Mouse (Mus musculus) intestine, postnatal 0 days (tissue): ENCODE measurements around the gene Usp22. TPM values are rescaled to one million over a fixed set of nuclear protein-coding genes. Genes with fewer than 3 reads are reported as not detected.

Source experiments
- ATAC-seq: fragments of 200-750 bp; cut with Nextera tagmentation; 2 replicates; pipeline ENCODE4 v1.8.0; 2017; ENCODE audit warnings: mild to moderate bottlenecking, moderate TSS enrichment, moderate library complexity
- H3K27ac ChIP-seq: fragments of 300-500 bp; sonication (generic); 2 replicates; pipeline ENCODE4 v1.5.1; 2014; ENCODE audit warnings: mild to moderate bottlenecking, low read depth, low read length, moderate library complexity
- H3K27me3 ChIP-seq: fragments of 300-500 bp; sonication (generic); replicated peaks from 2 replicates; pipeline ENCODE4 v1.6.1; 2014; ENCODE audit warnings: low read length, mixed read lengths; ENCODE audit not compliant: control insufficient read depth, insufficient read depth
- H3K36me3 ChIP-seq: fragments of 300-500 bp; sonication (generic); 2 replicates; pipeline ENCODE4 v1.6.1; 2014; ENCODE audit warnings: mild to moderate bottlenecking, moderate library complexity; ENCODE audit not compliant: control insufficient read depth, insufficient read depth
- H3K4me1 ChIP-seq: fragments of 300-500 bp; sonication (generic); replicated peaks from 2 replicates; pipeline ENCODE4 v1.6.1; 2014; ENCODE audit warnings: antibody characterized with exemption, low read length, mixed read lengths; ENCODE audit not compliant: control insufficient read depth, insufficient read depth
- H3K4me2 ChIP-seq: fragments of 300-500 bp; sonication (generic); replicated peaks from 2 replicates; pipeline ENCODE4 v1.6.1; 2014; ENCODE audit warnings: low read depth, mild to moderate bottlenecking, moderate library complexity
- H3K4me3 ChIP-seq: fragments of 300-500 bp; sonication (generic); 2 replicates; pipeline ENCODE4 v1.5.1; 2014; ENCODE audit warnings: low read depth, low read length
- H3K9ac ChIP-seq: fragments of 300-500 bp; sonication (generic); 2 replicates; pipeline ENCODE4 v1.6.1; 2014; ENCODE audit warnings: mild to moderate bottlenecking, low read depth, low read length
- H3K9me3 ChIP-seq: fragments of 300-500 bp; sonication (generic); 2 replicates; pipeline ENCODE4 v1.6.1; 2016; ENCODE audit warnings: mixed run types; ENCODE audit not compliant: control insufficient read depth
- CTCF ChIP-seq: sonication (generic); IDR thresholded peaks from 2 replicates; pipeline ENCODE4 v1.5.1; 2016; ENCODE audit warnings: low read depth, mild to moderate bottlenecking, control low read depth, antibody characterized with exemption, moderate library complexity
- WGBS: fragments of 180-500 bp; shearing (Covaris S2); extraction: QIAGEN DNeasy Blood & Tissue Kit; methylation state at CpG from one replicate; pipeline ENCODE4 v1.1.7; 2014; 5-methylcytosine and 5-hydroxymethylcytosine counted together
- polyA plus RNA-seq: library from polyadenylated mRNA; unstranded; fragments of >200 nt; fragmentation: Nextera tagmentation; extraction: Ambion mirVana; gene quantifications from 2 replicates; pipeline ENCODE4 v1.2.1, GENCODE M21; 2015

The Usp22 gene
- polyA plus RNA-seq, 1 experiment from 2014 or later: 27.0 TPM

DNA sequence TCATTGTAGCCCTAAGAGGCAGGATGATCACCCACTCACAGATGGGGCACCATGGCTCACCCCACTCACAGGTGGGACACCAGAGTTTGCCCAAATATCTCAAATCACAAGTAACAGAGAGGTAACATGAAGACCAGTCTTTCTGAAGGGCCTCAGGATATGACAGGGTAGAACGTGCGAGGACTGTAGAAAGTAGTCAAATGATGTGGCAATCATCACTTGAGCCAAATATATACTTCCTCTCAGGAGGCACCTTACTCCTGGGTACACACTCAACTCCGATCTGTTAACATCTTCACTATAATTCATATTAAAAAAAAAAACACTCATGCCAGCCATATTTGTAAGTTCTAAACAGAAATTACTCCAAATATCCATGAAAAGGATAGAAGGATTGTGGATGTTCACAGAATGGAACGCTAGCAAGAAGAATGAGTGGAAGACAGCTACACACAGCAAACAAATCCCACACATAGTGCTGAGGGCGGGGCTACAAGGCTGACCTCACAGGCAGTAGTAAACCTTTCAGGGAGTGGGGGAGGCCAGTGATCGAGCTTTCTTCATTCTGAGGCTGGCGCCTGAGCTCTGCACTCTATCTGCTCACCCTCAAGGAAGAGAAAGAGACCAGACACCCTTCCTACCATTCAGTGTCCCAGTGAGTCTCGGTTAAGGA lies 62.4 kb downstream of the Usp22 start:
- no peaks in the 10 kb centered on the region for H3K27me3 ChIP-seq
- 66% methylated on average over 8 of the region's 8 CpGs for WGBS
- no peak overlapping the region for H3K4me3 ChIP-seq
- no peak overlapping the region for H3K27ac ChIP-seq
- no peak for ATAC-seq
- H3K4me2 ChIP-seq: no peak overlapping the region
- no peak overlapping the region for H3K9ac ChIP-seq
- no peaks in the 10 kb centered on the region for H3K36me3 ChIP-seq
- no peaks in the 10 kb centered on the region for H3K4me1 ChIP-seq
- no peaks in the 10 kb centered on the region for H3K9me3 ChIP-seq
- no peak for TF ChIP-seq CTCF

GRCm38 (mm10) chr11:61111472-61111871 lies 63.4 kb downstream of the Usp22 start:
- Histone ChIP-seq H3K4me1 (no peaks in the 10 kb centered on the region), H3K4me2 (no peak overlapping the region), H3K27me3 (no peaks in the 10 kb centered on the region), H3K27ac (no peak overlapping the region), H3K4me3 (no peak overlapping the region), H3K9ac (no peak overlapping the region), H3K36me3 (no peaks in the 10 kb centered on the region), H3K9me3 (no peaks in the 10 kb centered on the region)
- ATAC-seq: no peak
- 92% methylated on average over 4 of the region's 4 CpGs for WGBS
- TF ChIP-seq CTCF: no peak

GRCm38 (mm10) chr11:61110928-61111327 lies 63.9 kb downstream of the Usp22 start:
- H3K36me3 ChIP-seq: no peaks in the 10 kb centered on the region
- no peak for ATAC-seq

GRCm38 (mm10) chr11:61110113-61110512 lies 64.7 kb downstream of the Usp22 start:
- H3K27me3 ChIP-seq: no peaks in the 10 kb centered on the region
- H3K9me3 ChIP-seq: no peaks in the 10 kb centered on the region
- no peak overlapping the region for H3K9ac ChIP-seq
- H3K27ac ChIP-seq: no peak overlapping the region
- no peaks in the 10 kb centered on the region for H3K36me3 ChIP-seq
- H3K4me1 ChIP-seq: no peaks in the 10 kb centered on the region
- no peak for TF ChIP-seq CTCF
- H3K4me2 ChIP-seq: no peak overlapping the region
- WGBS: 73% methylated on average over 10 of the region's 10 CpGs
- ATAC-seq: no peak
- no peak overlapping the region for H3K4me3 ChIP-seq

More at GRCm38 (mm10) chr11:61110928-61111327, 63.9 kb downstream of the Usp22 start:
- H3K9me3 ChIP-seq: no peaks in the 10 kb centered on the region
- H3K4me3 ChIP-seq: no peak overlapping the region
- no peaks in the 10 kb centered on the region for H3K4me1 ChIP-seq
- H3K9ac ChIP-seq: no peak overlapping the region
- H3K27me3 ChIP-seq: no peaks in the 10 kb centered on the region
- no peak for TF ChIP-seq CTCF
- no peak overlapping the region for H3K27ac ChIP-seq
- 15% methylated on average over 1 of the region's 1 CpGs for WGBS
- H3K4me2 ChIP-seq: no peak overlapping the region

- Histone ChIP-seq H3K36me3 (no peaks in the 10 kb centered on the region), H3K4me2 (no peak overlapping the region), H3K4me1 (no peaks in the 10 kb centered on the region), H3K27me3 (no peaks in the 10 kb centered on the region), H3K4me3 (no peak overlapping the region), H3K9ac (no peak overlapping the region), H3K27ac (no peak overlapping the region), H3K9me3 (no peaks in the 10 kb centered on the region)
- no peak for ATAC-seq
- 83% methylated on average over 6 of the region's 6 CpGs for WGBS
- TF ChIP-seq CTCF: no peak
Observed at GRCm38 (mm10) chr11:61109707-61110106, 65.1 kb downstream of the Usp22 start.

DNA sequence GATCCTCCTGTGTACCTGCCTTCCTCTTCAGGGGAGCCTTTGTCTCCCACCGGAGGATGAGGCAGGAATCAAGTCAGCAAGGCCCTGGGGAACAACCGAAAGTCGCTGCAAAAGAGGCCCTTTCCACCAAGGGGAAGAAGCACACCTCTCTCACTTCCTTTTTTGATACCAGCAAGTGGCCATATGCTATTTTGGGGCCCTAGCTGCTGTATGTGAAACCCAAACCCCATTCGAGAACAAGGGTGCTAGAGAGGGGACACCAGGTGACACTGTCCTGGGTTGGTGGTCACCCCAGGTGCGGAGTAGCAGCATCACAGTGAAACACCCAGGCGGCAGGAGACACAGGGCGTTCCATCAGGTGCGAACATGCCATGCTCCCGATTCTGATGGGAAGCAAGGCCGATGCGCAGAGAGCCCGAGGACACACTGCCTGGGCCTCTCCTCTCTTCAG lies 65.9 kb downstream of the Usp22 start:
- Histone ChIP-seq H3K9ac (no peak overlapping the region), H3K4me2 (no peak overlapping the region), H3K36me3 (no peaks in the 10 kb centered on the region), H3K27me3 (no peaks in the 10 kb centered on the region), H3K4me1 (no peaks in the 10 kb centered on the region), H3K4me3 (no peak overlapping the region), H3K9me3 (no peaks in the 10 kb centered on the region), H3K27ac (no peak overlapping the region)
- no peak for ATAC-seq
- no peak for TF ChIP-seq CTCF
- 91% methylated on average over 12 of the region's 12 CpGs for WGBS
